Mouse (Mus musculus): ENCODE measurements at regions not wholly inside any gene's neighbourhood (a gene's known extent, or its start where the extent isn't known, plus 50 kb on each side); places are given as distances from the start of the nearest gene placed in this dataset.

- DNase-seq (ENCODE audit: low spot score in 2 of 2): no peak
These were observed 157.0 kb downstream of the Zfp36l2 start for GRCm38 (mm10) chr17:84030699-84031098.

- peak; percentile 84 to 85 for DNase-seq (ENCODE audit: low spot score in 2 of 2)
These were observed 159.4 kb downstream of the Zfp36l2 start for GRCm38 (mm10) chr17:84028157-84028970.

- no peak for DNase-seq (ENCODE audit: low spot score in 2 of 2)
These were observed 160.5 kb downstream of the Zfp36l2 start for GRCm38 (mm10) chr17:84027275-84027674.

GRCm38 (mm10) chr17:84026110-84026509 is 161.6 kb downstream of the Zfp36l2 start:
- DNase-seq (ENCODE audit: low spot score in 2 of 2): no peak

GRCm38 (mm10) chr17:84022358-84022757 is 165.4 kb downstream of the Zfp36l2 start:
- no peak for DNase-seq (ENCODE audit: low spot score in 2 of 2)

GRCm38 (mm10) chr17:84018817-84019216 is 168.9 kb downstream of the Zfp36l2 start:
- no peak for DNase-seq (ENCODE audit: low spot score in 2 of 2)

GRCm38 (mm10) chr17:84017891-84018290 is 169.9 kb downstream of the Zfp36l2 start:
- DNase-seq (ENCODE audit: low spot score in 2 of 2): peak in 1 of 2 experiments; percentile 44

- DNase-seq (ENCODE audit: low spot score in 2 of 2): no peak
These were observed 166.7 kb upstream of the Haao start for GRCm38 (mm10) chr17:84014287-84015039.

GRCm38 (mm10) chr17:84010492-84011060 is 162.8 kb upstream of the Haao start:
- DNase-seq (ENCODE audit: low spot score in 2 of 2): no peak

- no peak for DNase-seq (ENCODE audit: low spot score in 2 of 2)
These were observed 162.2 kb upstream of the Haao start for GRCm38 (mm10) chr17:84009966-84010365.

GRCm38 (mm10) chr17:84009194-84009593 is 161.4 kb upstream of the Haao start:
- DNase-seq (ENCODE audit: low spot score in 2 of 2): peak; percentile 41 to 78

- DNase-seq (ENCODE audit: low spot score in 2 of 2): no peak
These were observed 160.9 kb upstream of the Haao start for GRCm38 (mm10) chr17:84008682-84009052.

- DNase-seq (ENCODE audit: low spot score in 2 of 2): no peak
These were observed 160.4 kb upstream of the Haao start for GRCm38 (mm10) chr17:84008035-84008681.

GRCm38 (mm10) chr17:84006748-84007147 is 159.0 kb upstream of the Haao start:
- DNase-seq (ENCODE audit: low spot score in 2 of 2): no peak

GRCm38 (mm10) chr17:84004237-84004636 is 156.5 kb upstream of the Haao start:
- DNase-seq (ENCODE audit: low spot score in 2 of 2): no peak

- DNase-seq (ENCODE audit: low spot score in 2 of 2): no peak
These were observed 155.9 kb upstream of the Haao start for GRCm38 (mm10) chr17:84003489-84004234.

- no peak for DNase-seq (ENCODE audit: low spot score in 2 of 2)
These were observed 155.2 kb upstream of the Haao start for GRCm38 (mm10) chr17:84002939-84003338.

GRCm38 (mm10) chr17:84002327-84002726 is 154.6 kb upstream of the Haao start:
- no peak for DNase-seq (ENCODE audit: low spot score in 2 of 2)

- DNase-seq (ENCODE audit: low spot score in 2 of 2): no peak
These were observed 152.4 kb upstream of the Haao start for GRCm38 (mm10) chr17:84000115-84000514.

GRCm38 (mm10) chr17:83998972-83999545 is 151.3 kb upstream of the Haao start:
- no peak for DNase-seq (ENCODE audit: low spot score in 2 of 2)
